Mouse (Mus musculus) kidney, embryonic 16.5 days (tissue): ENCODE data around the gene Inpp4a. TPM values are rescaled to one million over a fixed set of nuclear protein-coding genes. Genes with fewer than 3 reads are reported as not detected.

Source experiments
- ATAC-seq: fragments of 200-750 bp; cut with Nextera tagmentation; 2 replicates; pipeline ENCODE4 v1.8.0; 2017; ENCODE audit warnings: moderate TSS enrichment; ENCODE audit not compliant: low FRiP score, low TSS enrichment
- H3K27ac ChIP-seq: fragments of 300-500 bp; sonication (generic); 2 replicates; pipeline ENCODE4 v1.5.1; 2014; ENCODE audit warnings: low read length
- H3K27me3 ChIP-seq: fragments of 300-500 bp; sonication (generic); 2 replicates; pipeline ENCODE4 v1.6.1; 2014; ENCODE audit warnings: low read length, control low read depth, mixed read lengths; ENCODE audit not compliant: insufficient read depth
- H3K36me3 ChIP-seq: fragments of 300-500 bp; sonication (generic); 2 replicates; pipeline ENCODE4 v1.6.1; 2014; ENCODE audit warnings: low read length, control low read depth, mixed read lengths; ENCODE audit not compliant: insufficient read depth
- H3K4me1 ChIP-seq: fragments of 300-500 bp; sonication (generic); 2 replicates; pipeline ENCODE4 v1.6.1; 2014; ENCODE audit warnings: low read length, control low read depth, mixed read lengths; ENCODE audit not compliant: insufficient read depth
- H3K4me2 ChIP-seq: fragments of 300-500 bp; sonication (generic); replicated peaks from 2 replicates; pipeline ENCODE4 v1.6.1; 2014; ENCODE audit warnings: low read depth, low read length
- H3K4me3 ChIP-seq: fragments of 300-500 bp; sonication (generic); 2 replicates; pipeline ENCODE4 v1.5.1; 2014; ENCODE audit warnings: mild to moderate bottlenecking, low read length
- H3K9ac ChIP-seq: fragments of 300-500 bp; sonication (generic); replicated peaks from 2 replicates; pipeline ENCODE4 v1.6.1; 2014; ENCODE audit warnings: low read length
- H3K9me3 ChIP-seq: fragments of 300-500 bp; sonication (generic); 2 replicates; pipeline ENCODE4 v1.6.1; 2016; ENCODE audit warnings: low read length, control low read depth
- WGBS: fragments of 180-500 bp; shearing (Covaris S2); extraction: QIAGEN DNeasy Blood & Tissue Kit; methylation state at CpG from one replicate; pipeline ENCODE4 v1.1.7; 2014; 5-methylcytosine and 5-hydroxymethylcytosine counted together
- polyA plus RNA-seq: library from polyadenylated mRNA; unstranded; fragments of >200 nt; fragmentation: Nextera tagmentation; extraction: Ambion mirVana; gene quantifications from 2 replicates; pipeline ENCODE4 v1.2.1, GENCODE M21; 2015

The Inpp4a gene
- polyA plus RNA-seq, 1 experiment from 2014 or later, result 19.2 TPM

GRCm38 (mm10) chr1:37318558-37318957 lies 18.9 kb downstream of the Inpp4a start:
- no peak overlapping the region for H3K4me3 ChIP-seq
- H3K36me3 ChIP-seq, result no peaks in the 10 kb centered on the region
- ATAC-seq, result no peak
- H3K9ac ChIP-seq, result no peak overlapping the region
- no peak overlapping the region for H3K4me2 ChIP-seq
- H3K9me3 ChIP-seq, result no peaks in the 10 kb centered on the region
- WGBS, result 93% methylated on average over 2 of the region's 2 CpGs
- no peaks in the 10 kb centered on the region for H3K27me3 ChIP-seq
- peaks cover 12% of the 10 kb centered on the region for H3K4me1 ChIP-seq
- H3K27ac ChIP-seq, result no peak overlapping the region

- no peaks in the 10 kb centered on the region for H3K36me3 ChIP-seq
- no peak overlapping the region for H3K4me3 ChIP-seq
- H3K4me1 ChIP-seq, result peaks cover 14% of the 10 kb centered on the region; the same call in 1 of the 2 replicates
- H3K9ac ChIP-seq, result no peak overlapping the region
- no peaks in the 10 kb centered on the region for H3K9me3 ChIP-seq
- H3K4me2 ChIP-seq, result no peak overlapping the region
- no peak for ATAC-seq
- H3K27ac ChIP-seq, result no peak overlapping the region
- no peaks in the 10 kb centered on the region for H3K27me3 ChIP-seq
- 84% methylated on average over 2 of the region's 2 CpGs for WGBS
Observed at GRCm38 (mm10) chr1:37322690-37323089, 23.0 kb downstream of the Inpp4a start.

GRCm38 (mm10) chr1:37323208-37323607 lies 23.5 kb downstream of the Inpp4a start:
- H3K4me2 ChIP-seq, result no peak overlapping the region
- 89% methylated on average over 4 of the region's 4 CpGs for WGBS

GRCm38 (mm10) chr1:37324569-37324968 lies 24.9 kb downstream of the Inpp4a start:
- ATAC-seq, result peak; percentile 73
- Histone ChIP-seq H3K27ac (no peak overlapping the region), H3K36me3 (no peaks in the 10 kb centered on the region), H3K9ac (no peak overlapping the region), H3K4me2 (no peak overlapping the region), H3K4me3 (no peak overlapping the region), H3K9me3 (peaks cover 7% of the 10 kb centered on the region; the same call in 1 of the 2 replicates), H3K4me1 (peaks cover 14% of the 10 kb centered on the region; the same call in 1 of the 2 replicates), H3K27me3 (no peaks in the 10 kb centered on the region)
- WGBS, result 7% methylated on average over 5 of the region's 5 CpGs

More at GRCm38 (mm10) chr1:37323208-37323607, 23.5 kb downstream of the Inpp4a start:
- no peak for ATAC-seq
- Histone ChIP-seq H3K9ac (no peak overlapping the region), H3K36me3 (no peaks in the 10 kb centered on the region), H3K27me3 (no peaks in the 10 kb centered on the region), H3K9me3 (no peaks in the 10 kb centered on the region), H3K4me3 (no peak overlapping the region), H3K27ac (no peak overlapping the region), H3K4me1 (peaks cover 14% of the 10 kb centered on the region; the same call in 1 of the 2 replicates)

- Histone ChIP-seq H3K27ac (no peak overlapping the region), H3K27me3 (no peaks in the 10 kb centered on the region), H3K9ac (no peak overlapping the region), H3K36me3 (no peaks in the 10 kb centered on the region), H3K4me1 (peaks cover 14% of the 10 kb centered on the region; the same call in 1 of the 2 replicates), H3K4me2 (no peak overlapping the region), H3K4me3 (no peak overlapping the region), H3K9me3 (peaks cover 7% of the 10 kb centered on the region; the same call in 1 of the 2 replicates)
- ATAC-seq, result no peak
- WGBS, result 56% methylated on average over 4 of the region's 4 CpGs
Observed at GRCm38 (mm10) chr1:37327311-37327710, 27.6 kb downstream of the Inpp4a start.

- Histone ChIP-seq H3K4me2 (no peak overlapping the region), H3K9ac (no peak overlapping the region), H3K4me1 (peaks cover 10% of the 10 kb centered on the region; the same call in 1 of the 2 replicates), H3K4me3 (no peak overlapping the region), H3K9me3 (peaks cover 7% of the 10 kb centered on the region; the same call in 1 of the 2 replicates), H3K27ac (no peak overlapping the region), H3K36me3 (no peaks in the 10 kb centered on the region), H3K27me3 (no peaks in the 10 kb centered on the region)
- no peak for ATAC-seq
- WGBS, result 93% methylated on average over 3 of the region's 3 CpGs
Observed at GRCm38 (mm10) chr1:37329132-37329531, 29.5 kb downstream of the Inpp4a start.

GRCm38 (mm10) chr1:37329831-37330230 lies 30.2 kb downstream of the Inpp4a start:
- H3K4me3 ChIP-seq, result no peak overlapping the region
- 88% methylated on average over 4 of the region's 4 CpGs for WGBS
- H3K36me3 ChIP-seq, result no peaks in the 10 kb centered on the region
- no peak overlapping the region for H3K27ac ChIP-seq
- H3K9me3 ChIP-seq, result peaks cover 7% of the 10 kb centered on the region; the same call in 1 of the 2 replicates
- H3K27me3 ChIP-seq, result no peaks in the 10 kb centered on the region
- no peak overlapping the region for H3K9ac ChIP-seq
- H3K4me2 ChIP-seq, result no peak overlapping the region
- H3K4me1 ChIP-seq, result peaks cover 5% of the 10 kb centered on the region; the same call in 1 of the 2 replicates
- ATAC-seq, result no peak

- Histone ChIP-seq H3K9ac (no peak overlapping the region), H3K27me3 (no peaks in the 10 kb centered on the region), H3K4me1 (peaks cover 14% of the 10 kb centered on the region), H3K9me3 (peaks cover 7% of the 10 kb centered on the region; the same call in 1 of the 2 replicates), H3K27ac (no peak overlapping the region), H3K36me3 (no peaks in the 10 kb centered on the region), H3K4me3 (no peak overlapping the region), H3K4me2 (no peak overlapping the region)
- no peak for ATAC-seq
- WGBS, result 78% methylated on average over 3 of the region's 3 CpGs
Observed at GRCm38 (mm10) chr1:37332756-37333155, 33.1 kb downstream of the Inpp4a start.

- H3K9ac ChIP-seq, result no peak overlapping the region
- H3K4me1 ChIP-seq, result peaks cover 14% of the 10 kb centered on the region
- H3K27me3 ChIP-seq, result no peaks in the 10 kb centered on the region
- H3K9me3 ChIP-seq, result peaks cover 3% of the 10 kb centered on the region; the same call in 1 of the 2 replicates
- no peaks in the 10 kb centered on the region for H3K36me3 ChIP-seq
- 75% methylated on average over 4 of the region's 4 CpGs for WGBS
- no peak for ATAC-seq
- no peak overlapping the region for H3K4me2 ChIP-seq
- H3K4me3 ChIP-seq, result no peak overlapping the region
- no peak overlapping the region for H3K27ac ChIP-seq
Observed at GRCm38 (mm10) chr1:37333741-37334440, 34.2 kb downstream of the Inpp4a start.

GRCm38 (mm10) chr1:37336022-37336421 lies 36.4 kb downstream of the Inpp4a start:
- Histone ChIP-seq H3K9ac (no peak overlapping the region), H3K27me3 (no peaks in the 10 kb centered on the region), H3K9me3 (no peaks in the 10 kb centered on the region), H3K4me3 (no peak overlapping the region), H3K36me3 (no peaks in the 10 kb centered on the region), H3K4me2 (no peak overlapping the region), H3K27ac (0 out of 2 replicates have a peak overlapping the region, but pooled peaks have one; percentile 25), H3K4me1 (peaks cover 14% of the 10 kb centered on the region)
- 0 out of 2 replicates have a peak, but pooled peaks have one; percentile 14 for ATAC-seq
- 62% methylated on average over 2 of the region's 2 CpGs for WGBS
